Mouse (Mus musculus) CD4-positive, CD25-positive, alpha-beta regulatory T cell, adult 4 months (primary cell): ENCODE data around the gene Ech1. TPM values are rescaled to one million over a fixed set of nuclear protein-coding genes. Genes with fewer than 3 reads are reported as not detected.

Experiments
- ATAC-seq: one replicate; pipeline ENCODE4 v1.8.0; 2017
- polyA plus RNA-seq, 2 experiments: library from polyadenylated mRNA; unstranded; fragments of 100-300 nt; shearing (Covaris generic); gene quantifications; one replicate each; pipeline ENCODE4 v1.2.1; 2017

Gene Ech1
- polyA plus RNA-seq, 2 experiments from 2014 or later = 198 to 237 TPM

- no peak for ATAC-seq
These were observed 37.9 kb downstream of the Ech1 start for GRCm38 (mm10) chr7:28862817-28863499.

DNA sequence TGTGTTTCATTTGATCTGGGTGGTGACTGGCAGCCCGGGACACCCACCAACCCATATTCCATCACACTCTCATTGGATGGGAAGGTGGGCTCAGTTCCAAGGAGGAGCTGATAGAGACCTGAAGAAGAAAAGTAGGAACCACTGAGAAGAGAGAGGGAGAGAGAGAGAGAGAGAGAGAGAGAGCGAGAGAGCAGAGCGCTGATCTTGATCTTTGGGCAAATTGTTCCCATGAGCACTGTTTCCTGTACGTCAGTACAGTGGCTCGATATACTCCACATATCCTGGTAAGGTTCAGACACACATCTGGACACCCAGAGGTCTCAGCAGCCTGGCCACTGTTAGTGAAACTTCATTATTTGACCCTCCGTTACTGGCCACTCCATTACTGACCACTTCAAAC, 38.5 kb downstream of the Ech1 start, which contains the start of gene Lgals7:
Gene Lgals7, plus strand, starts transcription at position 314 of the 400 bp plus-strand sequence.
- ATAC-seq = no peak

GRCm38 (mm10) chr7:28864288-28864750, 39.3 kb downstream of the Ech1 start:
- no peak for ATAC-seq

GRCm38 (mm10) chr7:28865481-28866300, 40.7 kb downstream of the Ech1 start:
- ATAC-seq = peak; percentile 95

GRCm38 (mm10) chr7:28866769-28867507, 41.9 kb downstream of the Ech1 start:
- no peak for ATAC-seq

DNA sequence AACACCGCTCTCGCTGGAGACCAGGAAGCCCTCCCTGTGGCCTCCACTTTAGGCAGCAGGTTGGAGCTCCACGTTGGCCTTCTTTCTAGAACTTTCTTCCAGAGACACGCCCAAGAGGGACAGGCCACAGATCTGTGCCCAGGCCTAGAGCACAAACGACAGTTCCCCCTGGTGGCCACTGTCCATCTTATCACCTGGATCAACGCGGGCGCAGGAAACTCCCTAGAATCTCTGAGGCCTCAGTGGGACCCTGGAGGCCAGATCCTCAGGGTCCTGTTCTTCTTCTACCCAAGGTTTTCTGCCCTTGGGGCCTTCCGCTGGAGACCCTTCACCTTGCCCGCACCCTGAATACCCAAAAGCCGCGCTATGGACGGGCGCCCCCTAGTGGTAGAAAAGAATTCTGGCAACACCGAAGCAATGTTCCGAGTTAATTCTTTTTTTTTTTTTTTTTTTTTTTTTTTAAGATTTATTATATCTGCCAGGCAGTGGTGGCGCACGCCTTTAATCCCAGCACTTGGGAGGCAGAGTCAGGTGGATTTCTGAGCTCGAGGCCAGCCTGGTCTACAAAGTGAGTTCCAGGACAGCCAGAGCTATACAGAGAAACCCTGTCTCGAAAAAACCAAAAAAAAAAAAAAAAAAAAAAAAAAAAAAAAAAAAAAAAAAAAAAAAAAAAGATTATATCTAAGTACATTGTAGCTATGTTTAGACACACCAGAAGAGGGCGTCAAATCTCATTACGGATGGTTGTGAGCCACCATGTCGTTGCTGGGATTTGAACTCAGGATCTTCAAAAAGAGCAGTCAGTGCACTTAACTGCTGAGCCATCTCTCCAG, 42.7 kb downstream of the Ech1 start:
- peak; percentile 30 for ATAC-seq

DNA sequence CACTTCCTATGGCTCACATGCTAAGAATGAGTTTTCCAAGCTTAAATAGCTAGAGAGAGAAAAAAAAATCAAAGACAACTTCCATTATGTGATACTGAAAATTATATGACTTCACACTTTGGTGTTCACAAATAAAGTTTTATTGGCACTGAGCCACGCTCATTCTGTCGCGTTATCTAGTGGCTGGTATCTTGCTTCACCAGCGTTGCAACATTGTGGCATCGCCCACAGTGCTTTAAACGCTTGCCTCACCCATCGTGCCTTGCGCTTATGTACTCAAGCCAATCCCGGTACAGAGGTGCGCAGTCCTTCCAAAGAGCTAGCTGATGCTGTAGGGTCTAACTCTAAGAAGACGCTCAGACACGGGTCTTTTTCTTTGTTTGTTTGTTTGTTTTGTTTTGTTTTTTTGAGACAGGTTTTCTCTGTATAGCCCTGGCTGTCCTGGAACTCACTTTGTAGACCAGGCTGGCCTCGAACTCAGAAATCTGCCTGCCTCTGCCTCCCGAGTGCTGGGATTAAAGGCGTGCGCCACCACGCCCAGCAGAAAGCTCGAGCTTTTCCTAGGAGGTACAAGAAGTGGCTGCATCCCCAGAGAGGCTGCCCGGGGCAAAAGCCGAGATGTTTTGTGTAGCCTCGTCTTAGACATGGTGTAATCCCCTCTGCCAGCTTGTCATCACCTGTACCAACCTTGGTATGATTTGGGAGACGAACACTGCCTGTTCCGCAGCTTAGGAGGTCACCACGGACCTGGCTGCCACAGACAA, 46.1 kb downstream of the Ech1 start:
- no peak for ATAC-seq

DNA sequence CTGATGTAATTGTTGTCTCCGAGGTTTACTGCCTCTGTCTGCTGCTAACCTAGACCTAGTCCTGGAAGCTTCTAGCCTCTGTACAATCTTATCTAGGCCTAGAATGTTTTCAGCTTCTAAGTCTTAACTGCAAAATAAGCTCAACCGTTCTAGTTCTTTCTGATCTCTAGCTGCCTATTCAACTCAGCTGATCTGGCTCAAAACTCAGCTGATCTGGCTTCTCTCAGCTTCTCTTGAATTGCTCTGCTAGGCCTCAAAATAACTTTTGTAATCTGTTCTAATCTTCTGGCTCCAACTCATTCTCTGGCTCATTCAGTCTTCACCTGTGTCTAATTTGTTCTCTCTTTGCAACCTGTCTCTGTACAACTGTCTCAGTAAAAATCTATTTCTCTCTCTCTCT, 49.5 kb downstream of the Ech1 start:
- no peak for ATAC-seq

DNA sequence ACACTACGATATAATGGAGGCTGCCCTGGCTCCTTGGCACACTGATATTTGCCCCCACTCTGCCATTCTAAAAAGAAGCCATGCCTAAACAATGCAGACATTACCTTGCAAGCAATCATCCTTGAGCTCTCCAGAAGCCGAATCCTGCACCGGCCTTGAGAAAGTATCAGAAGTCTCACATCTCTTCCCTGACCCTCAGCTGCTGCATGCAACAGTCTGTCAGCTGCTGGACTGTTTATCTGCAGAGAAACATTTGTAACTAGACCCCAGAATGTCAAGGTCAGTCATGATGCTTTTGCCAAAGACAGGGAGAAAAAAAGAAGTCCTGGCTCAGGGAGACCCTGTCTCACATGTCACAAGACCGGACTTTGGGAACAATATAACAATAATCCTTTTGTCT, 51.1 kb downstream of the Ech1 start:
- ATAC-seq = no peak

- no peak for ATAC-seq
These were observed 52.1 kb downstream of the Ech1 start for GRCm38 (mm10) chr7:28877155-28877554.

- no peak for ATAC-seq
These were observed 52.8 kb downstream of the Ech1 start for GRCm38 (mm10) chr7:28877856-28878255.

DNA sequence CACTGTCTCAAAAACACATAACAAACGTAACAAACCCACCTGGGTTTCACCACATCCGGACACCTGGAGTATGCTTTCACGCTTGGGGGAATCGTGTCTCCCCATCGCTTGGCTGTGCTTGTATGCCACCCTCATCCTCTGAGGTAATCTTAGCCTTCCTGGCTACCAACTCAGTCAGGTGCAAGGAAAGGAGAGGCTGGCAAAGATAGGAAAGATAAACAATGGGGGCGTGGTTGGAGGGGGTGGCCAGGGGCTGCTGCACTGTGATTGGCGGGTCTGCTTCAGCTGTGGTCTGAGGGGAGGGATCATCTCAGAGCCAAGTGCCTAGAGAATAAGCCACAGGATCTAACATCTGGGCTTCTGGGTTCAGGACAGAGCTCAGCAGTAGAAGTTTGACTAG, 54.6 kb downstream of the Ech1 start:
- no peak for ATAC-seq

- ATAC-seq = no peak
These were observed 55.5 kb downstream of the Ech1 start for GRCm38 (mm10) chr7:28880554-28880953.

DNA sequence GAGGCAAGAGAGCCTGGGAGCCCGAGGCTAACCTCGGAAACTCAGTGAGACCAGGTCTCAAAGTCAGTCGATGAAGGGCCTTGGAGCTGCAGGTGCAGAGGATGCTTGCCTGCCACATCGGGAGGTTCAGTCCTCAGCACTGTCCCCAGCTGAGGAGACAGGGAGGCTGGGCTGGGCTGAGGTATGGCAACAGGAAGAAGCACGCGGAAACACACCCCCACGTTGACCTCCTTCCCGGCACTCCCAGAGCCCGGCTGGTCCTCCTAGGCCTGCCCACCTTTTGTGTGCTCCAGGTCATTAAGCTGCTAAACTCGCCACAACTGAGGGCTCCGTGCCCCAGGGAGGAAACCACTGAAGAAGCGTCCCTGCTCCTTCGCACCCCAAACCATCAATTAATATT, 56.2 kb downstream of the Ech1 start, which contains the start of gene Capn12:
Gene Capn12, plus strand, starts transcription at position 224 of the 400 bp plus-strand sequence.
- no peak for ATAC-seq

Other genes with a start within 250 kb of the Ech1 start
- 1 to 10 TPM; 7.4 to 7.5 TPM for gene Samd4b, start 227.1 kb upstream of the Ech1 start, polyA plus RNA-seq
- 1 to 10 TPM; 1.9 to 2.1 TPM for gene Pak4, start 227.0 kb upstream of the Ech1 start, polyA plus RNA-seq
- not detected for gene Acp7, start 193.9 kb upstream of the Ech1 start, polyA plus RNA-seq
- 1 to 10 TPM; 1.6 to 2.2 TPM for gene Fbxo27, start 132.4 kb upstream of the Ech1 start, polyA plus RNA-seq
- 10 to 100 TPM in 1 of 2 experiments, 1 to 10 TPM in 1; 9.8 to 15.6 TPM for gene Fbxo17, start 108.4 kb upstream of the Ech1 start, polyA plus RNA-seq
- 10 to 100 TPM; 66.3 to 68.5 TPM for gene Mrps12, start 83.4 kb upstream of the Ech1 start, polyA plus RNA-seq
- 10 to 100 TPM in 1 of 2 experiments, 1 to 10 TPM in 1; 8.5 to 11.7 TPM for gene Sars2, start 83.2 kb upstream of the Ech1 start, polyA plus RNA-seq
- not detected for gene Ccer2, start 69.0 kb upstream of the Ech1 start, polyA plus RNA-seq
- gene Sirt2, start 58.5 kb upstream of the Ech1 start, polyA plus RNA-seq = 100 to 1,000 TPM in 1 of 2 experiments, 10 to 100 TPM in 1; 96.8 to 128 TPM
- gene Nfkbib, start 57.7 kb upstream of the Ech1 start, polyA plus RNA-seq = 10 to 100 TPM; 54.3 to 56.8 TPM
- gene Rinl, start 36.2 kb upstream of the Ech1 start, polyA plus RNA-seq = 100 to 1,000 TPM; 197 to 273 TPM
- gene Hnrnpl, start 16.7 kb upstream of the Ech1 start, polyA plus RNA-seq = 100 to 1,000 TPM; 181 to 326 TPM
- gene Lgals4, start 8.6 kb downstream of the Ech1 start, polyA plus RNA-seq = 10 to 100 TPM; 28.0 to 57.1 TPM
- gene Lgals7, start 38.6 kb downstream of the Ech1 start, polyA plus RNA-seq = 1 to 10 TPM; 1.1 to 1.6 TPM
- gene Capn12, start 56.2 kb downstream of the Ech1 start, polyA plus RNA-seq = not detected
- gene Actn4, start 137.1 kb downstream of the Ech1 start, polyA plus RNA-seq = 100 to 1,000 TPM in 1 of 2 experiments, 10 to 100 TPM in 1; 82.6 to 106 TPM
- gene Eif3k, start 156.6 kb downstream of the Ech1 start, polyA plus RNA-seq = 100 to 1,000 TPM; 656 to 763 TPM
- 100 to 1,000 TPM in 1 of 2 experiments, 10 to 100 TPM in 1; 93.7 to 171 TPM for gene Map4k1, start 156.8 kb downstream of the Ech1 start, polyA plus RNA-seq